Mouse (Mus musculus): ENCODE results near the gene Ptms.

GRCm38 (mm10) chr6:124966466-124967118, 46.7 kb upstream of the Ptms start:
- no peak for TF ChIP-seq TAL1 (IDR thresholded peaks at IDR 0.05; ENCODE audit: low read length)
- no peak for TF ChIP-seq GATA1 (IDR thresholded peaks at IDR 0.05; ENCODE audit: low read length)
